Comparison of ENCODE assay signal across 25 mouse cellular contexts in the genomic region with DNA sequence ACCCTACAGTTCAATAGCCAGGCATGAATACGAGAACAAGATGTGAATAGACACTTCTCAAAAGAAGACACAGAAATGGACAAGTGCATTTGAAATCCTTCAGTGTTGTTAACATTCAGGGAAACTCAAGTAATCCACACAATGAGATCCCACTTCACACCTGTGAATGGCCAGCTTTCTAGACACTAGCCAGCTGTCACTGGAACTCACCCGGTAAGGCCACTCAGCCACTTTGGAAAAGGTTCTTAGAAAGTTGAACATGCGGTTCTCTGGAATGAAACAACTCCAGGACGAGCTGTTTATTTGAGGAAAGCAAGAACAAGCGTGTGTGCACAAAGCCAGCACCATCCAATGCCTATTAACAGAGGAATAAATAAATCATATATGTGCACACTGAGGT.
"Had no signal": no experiment of that assay in that cellular context is flagged by ENCODE, and none has a peak within 500 bp of the region (broad histone marks: within the 10 kb centered on the region; RNA-seq: fewer than 3 reads in every experiment).

No protein-coding gene starts in this region.

- H3K27ac ChIP-seq: heart, embryonic 13.5 days; heart, embryonic 15.5 days; hindbrain, embryonic 13.5 days; hindbrain, embryonic 15.5 days; hindbrain, postnatal 0 days; kidney, embryonic 15.5 days; kidney, postnatal 0 days; layer of hippocampus, adult 2 months; left cerebral cortex, adult 2 months; limb, embryonic 13.5 days; limb, embryonic 15.5 days; liver, embryonic 12.5 days; liver, embryonic 14.5 days had no signal

- H3K27me3 ChIP-seq: heart, embryonic 13.5 days; hindbrain, embryonic 13.5 days; hindbrain, embryonic 15.5 days; kidney, embryonic 15.5 days; limb, embryonic 13.5 days; limb, embryonic 15.5 days; liver, embryonic 12.5 days had no signal

- H3K4me1 ChIP-seq: heart, embryonic 13.5 days; heart, embryonic 15.5 days; hindbrain, embryonic 13.5 days; hindbrain, embryonic 15.5 days; kidney, embryonic 15.5 days; limb, embryonic 13.5 days; limb, embryonic 15.5 days; liver, embryonic 12.5 days had no signal

- ATAC-seq: hindbrain, postnatal 0 days; intestine, embryonic 16.5 days; liver, embryonic 12.5 days had no signal

- H3K4me3 ChIP-seq: heart, embryonic 13.5 days; heart, embryonic 15.5 days; hindbrain, embryonic 13.5 days; hindbrain, embryonic 15.5 days; kidney, embryonic 15.5 days; layer of hippocampus, adult 2 months; left cerebral cortex, adult 2 months; limb, embryonic 13.5 days; limb, embryonic 15.5 days; liver, embryonic 12.5 days had no signal

- DNase-seq: gastrocnemius, postnatal 14 days; gastrocnemius, postnatal 36 days; heart, adult 18-20 months; heart, postnatal 14 days; heart, postnatal 36 days; kidney, adult 11 months; kidney, adult 2 months; kidney, adult 9 months; kidney, postnatal 14 days; kidney, postnatal 36 days had no signal

- H3K9me3 ChIP-seq: heart, embryonic 13.5 days; heart, embryonic 15.5 days; hindbrain, embryonic 13.5 days; hindbrain, embryonic 15.5 days; kidney, embryonic 15.5 days; limb, embryonic 13.5 days; limb, embryonic 15.5 days; liver, embryonic 12.5 days had no signal

- H3K36me3 ChIP-seq: heart, embryonic 13.5 days; heart, embryonic 15.5 days; hindbrain, embryonic 13.5 days; hindbrain, embryonic 15.5 days; kidney, embryonic 15.5 days; limb, embryonic 13.5 days; limb, embryonic 15.5 days; liver, embryonic 12.5 days had no signal

- H3K9ac ChIP-seq: heart, embryonic 13.5 days; heart, embryonic 15.5 days; hindbrain, embryonic 13.5 days; hindbrain, embryonic 15.5 days; kidney, embryonic 15.5 days; limb, embryonic 13.5 days; limb, embryonic 15.5 days; liver, embryonic 12.5 days; liver, embryonic 14.5 days had no signal

- H3K4me2 ChIP-seq: heart, embryonic 11.5 days; heart, embryonic 13.5 days; heart, embryonic 15.5 days; hindbrain, embryonic 13.5 days; hindbrain, embryonic 15.5 days; kidney, embryonic 15.5 days; limb, embryonic 13.5 days; limb, embryonic 15.5 days; liver, embryonic 12.5 days had no signal
